Mouse (Mus musculus) cerebellum, adult 2 months (tissue): Measurements from ENCODE around the gene Mrps6.

Source experiments
- CTCF ChIP-seq: fragments of 200-500 bp; IDR thresholded peaks from 2 replicates; pipeline ENCODE4 v1.5.1; 2011; ENCODE audit warnings: low read depth, mild to moderate bottlenecking, control low read depth, low read length, moderate library complexity, borderline replicate concordance; ENCODE audit not compliant: insufficient read depth
- POLR2A ChIP-seq: fragments of 200-500 bp; IDR thresholded peaks from 2 replicates; pipeline ENCODE4 v1.6.1; 2011; ENCODE audit warnings: low read length, control low read depth, borderline replicate concordance; ENCODE audit not compliant: insufficient read depth

GRCm38 (mm10) chr16:92033286-92033685 is 24.8 kb upstream of the Mrps6 start:
- TF ChIP-seq POLR2A, result no peak
- no peak for TF ChIP-seq CTCF
